Mouse (Mus musculus) activated CD4-positive, CD25-positive, alpha-beta regulatory T cell, adult 4 months (primary cell): Measurements from ENCODE around the gene 1700019D03Rik. TPM values are rescaled to one million over a fixed set of nuclear protein-coding genes. Genes with fewer than 3 reads are reported as not detected.
"Not testable (repeated sequence)": the region's sequence is repeated elsewhere in the genome, so short reads cannot be mapped to it uniquely, and the experiment has no call there.

ENCODE experiments used
- ATAC-seq: one replicate; pipeline ENCODE4 v1.8.0; 2017
- polyA plus RNA-seq, 2 experiments: library from polyadenylated mRNA; unstranded; fragments of 100-300 nt; shearing (Covaris generic); gene quantifications; one replicate each; pipeline ENCODE4 v1.2.1; 2017

The 1700019D03Rik gene
- polyA plus RNA-seq, 2 experiments from 2014 or later, result 5.2 to 8.0 TPM

- ATAC-seq, result no peak
Observed at GRCm38 (mm10) chr1:52953548-52953947, 66.4 kb downstream of the 1700019D03Rik start.

- ATAC-seq, result peak; percentile 60
Observed at GRCm38 (mm10) chr1:52952551-52953397, 67.2 kb downstream of the 1700019D03Rik start.

DNA sequence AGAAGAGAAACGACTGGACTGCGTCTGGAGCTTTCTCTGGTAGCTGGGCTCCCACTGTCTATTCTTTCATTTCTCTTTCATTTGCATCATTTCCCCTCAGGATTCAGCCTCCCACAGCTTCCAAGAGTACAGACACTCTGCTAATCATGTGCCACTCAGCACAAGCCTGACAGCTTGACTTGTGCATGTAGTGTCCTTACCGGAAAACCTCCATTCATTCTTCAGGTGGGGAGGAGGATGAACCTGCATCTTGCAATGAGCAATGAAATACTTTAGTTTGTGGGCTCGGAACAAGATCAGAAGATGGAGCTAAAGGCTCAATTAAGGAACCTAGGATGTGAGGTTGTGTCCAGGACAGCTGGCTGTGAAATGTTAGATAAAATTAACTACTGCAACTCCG, 67.8 kb downstream of the 1700019D03Rik start:
- peak; percentile 13 for ATAC-seq

- no peak for ATAC-seq
Observed at GRCm38 (mm10) chr1:52951146-52951868, 68.7 kb downstream of the 1700019D03Rik start.

- no peak for ATAC-seq
Observed at GRCm38 (mm10) chr1:52947895-52948294, 72.1 kb downstream of the 1700019D03Rik start.

DNA sequence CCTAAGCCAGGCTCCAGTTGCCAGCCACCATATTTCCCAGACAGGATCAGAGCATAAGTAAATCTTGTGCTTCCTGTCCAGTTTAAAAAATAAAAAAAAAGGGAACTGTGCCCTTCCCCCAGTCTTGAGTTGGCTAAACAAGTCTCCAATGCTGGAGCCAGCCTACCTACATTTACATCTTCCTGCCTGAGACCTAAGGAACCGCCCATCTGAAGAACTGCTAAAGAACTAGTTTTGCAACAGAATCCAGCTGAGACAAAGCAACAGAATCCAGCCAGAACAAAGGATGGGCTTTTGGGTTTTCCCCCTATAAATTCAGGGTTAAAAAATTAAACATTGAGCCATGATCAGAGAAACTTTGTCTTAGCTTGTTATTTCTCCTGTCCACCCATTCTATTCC, 81.0 kb downstream of the 1700019D03Rik start:
- no peak for ATAC-seq

- no peak for ATAC-seq
Observed at GRCm38 (mm10) chr1:52934494-52934893, 85.5 kb downstream of the 1700019D03Rik start.

DNA sequence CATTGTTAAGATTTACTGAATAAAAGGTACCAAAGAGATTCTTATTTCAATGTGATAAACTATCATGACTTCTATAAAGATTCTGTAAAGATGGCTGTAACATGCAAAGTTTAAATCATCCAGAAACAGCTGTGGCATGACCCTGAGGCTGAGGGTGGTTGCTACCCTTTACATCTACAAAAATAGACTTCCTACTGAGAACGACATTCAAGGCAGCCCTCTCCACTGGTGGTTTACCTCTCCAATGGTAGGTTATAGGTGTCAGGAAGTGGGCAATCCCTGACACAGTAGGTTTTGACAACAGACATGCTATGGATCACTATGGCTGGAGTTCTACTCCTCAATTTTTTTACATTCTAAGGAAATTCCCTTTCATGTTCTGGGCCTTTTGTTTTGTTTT, 95.5 kb downstream of the 1700019D03Rik start:
- ATAC-seq, result peak; percentile 76

GRCm38 (mm10) chr1:52918897-52919296, 101.1 kb downstream of the 1700019D03Rik start:
- not testable (repeated sequence) for ATAC-seq

DNA sequence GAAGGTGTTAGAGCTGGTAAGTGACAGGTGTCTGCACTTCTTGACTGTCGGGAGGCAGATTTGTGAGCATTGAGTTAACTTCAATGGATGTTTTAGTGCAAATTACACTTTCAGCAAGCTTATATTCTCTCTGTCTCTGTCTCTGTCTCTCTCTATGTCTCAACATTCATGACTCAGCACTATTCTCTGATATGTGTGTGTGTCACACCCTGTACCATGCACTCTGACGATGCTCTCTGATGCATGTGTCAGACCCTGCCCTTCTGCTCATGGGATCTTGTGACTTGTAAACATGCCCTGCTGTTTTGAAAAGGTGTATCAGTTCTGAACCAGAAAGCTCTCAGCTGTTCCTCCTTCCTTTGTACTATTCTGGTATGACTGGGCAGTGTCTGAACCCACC, 103.3 kb downstream of the 1700019D03Rik start:
- no peak for ATAC-seq

DNA sequence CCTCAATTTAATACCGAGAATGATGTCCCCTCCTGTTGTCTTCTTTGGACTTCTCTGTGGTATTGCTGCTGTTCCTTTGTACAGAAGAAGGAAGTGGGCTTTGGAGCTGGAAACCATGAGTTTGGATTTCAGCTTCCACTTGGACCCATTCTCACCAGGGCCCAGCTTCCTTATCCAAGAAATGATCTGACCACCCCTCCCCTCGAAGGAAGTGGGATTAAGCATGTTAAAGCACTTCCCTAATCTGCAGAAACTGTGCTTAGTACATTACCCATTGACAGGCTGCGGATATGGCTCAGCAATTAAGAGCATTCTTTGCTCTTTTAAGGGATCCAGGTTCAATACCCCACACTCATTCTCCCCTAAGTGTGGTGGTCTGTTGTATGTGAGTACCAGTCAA, 110.2 kb downstream of the 1700019D03Rik start:
- no peak for ATAC-seq

DNA sequence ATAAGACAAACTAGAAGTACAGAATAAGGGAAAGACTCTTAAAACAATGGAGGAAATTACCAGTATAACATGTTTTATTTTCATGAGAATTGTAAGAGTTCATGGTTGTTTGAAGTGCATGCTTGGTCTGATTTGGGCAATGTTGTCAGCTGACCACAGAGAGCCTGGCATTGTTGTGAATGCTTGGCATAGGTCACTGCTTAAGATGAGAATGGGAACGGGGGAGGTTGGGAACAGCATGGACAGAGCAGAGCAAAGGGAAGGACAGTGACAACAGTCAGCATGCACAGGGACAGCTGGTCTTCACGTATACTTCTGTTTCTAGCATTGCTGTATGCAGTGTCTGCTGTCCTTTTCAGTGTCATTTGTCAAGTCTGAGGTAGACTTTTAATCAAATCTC, 135.8 kb downstream of the 1700019D03Rik start:
- no peak for ATAC-seq

Other genes with a start within 250 kb of the 1700019D03Rik start
- gene Inpp1, start 202.5 kb downstream of the 1700019D03Rik start, polyA plus RNA-seq, result 100 to 1,000 TPM in 1 of 2 experiments, 10 to 100 TPM in 1; 74.0 to 108 TPM
- 10 to 100 TPM; 30.2 to 36.1 TPM for gene Hibch, start 175.2 kb downstream of the 1700019D03Rik start, polyA plus RNA-seq
- gene Mstn, start 41.5 kb upstream of the 1700019D03Rik start, polyA plus RNA-seq, result not detected
- gene 1700019A02Rik, start 167.5 kb upstream of the 1700019D03Rik start, polyA plus RNA-seq, result not detected